Mouse (Mus musculus): ENCODE data around the gene En1.

DNA sequence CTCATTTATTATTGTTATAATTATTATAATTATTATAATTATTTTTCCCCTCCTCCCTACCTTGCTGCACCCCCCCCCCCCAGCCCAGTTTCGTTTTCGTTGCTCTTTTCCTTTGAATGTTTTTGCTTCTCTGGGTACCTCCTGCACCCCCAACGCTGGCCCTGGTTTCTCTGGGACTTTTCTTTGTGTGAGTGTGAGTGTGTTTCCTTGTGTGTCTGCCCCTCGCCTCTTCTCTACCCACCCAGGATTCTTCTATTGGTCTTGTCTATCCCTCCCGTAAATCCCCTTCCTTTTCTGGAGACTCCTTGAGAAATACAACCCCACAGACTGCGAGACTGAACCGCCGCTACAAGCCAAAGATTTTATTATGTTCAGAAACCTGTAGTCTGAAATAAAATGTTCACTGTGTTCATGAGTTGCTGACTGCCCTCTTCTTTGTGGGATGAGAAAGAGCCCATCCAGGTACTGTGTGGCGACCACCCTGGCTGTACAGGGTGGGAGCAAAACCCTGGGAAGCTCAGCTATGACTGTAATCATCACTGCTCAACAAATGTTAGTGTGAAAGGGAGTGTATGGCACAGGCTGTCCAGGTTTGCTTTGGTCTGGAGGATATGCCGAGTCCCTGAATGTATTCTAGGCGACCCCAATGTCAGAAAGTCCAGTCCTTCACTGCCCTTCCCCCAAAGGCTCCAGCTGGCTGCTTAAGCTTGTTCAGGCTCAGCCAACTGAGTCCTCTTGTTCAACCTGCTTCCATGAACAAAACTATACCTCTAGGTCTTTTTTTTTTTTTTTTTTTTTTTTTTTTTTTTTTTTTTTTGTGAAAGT lies 5.6 kb downstream of the En1 start:
- TF ChIP-seq CTCF (IDR thresholded peaks at IDR 0.05) (no peak), EP300 (IDR thresholded peaks at IDR 0.05) (no peak)

Measured in lung, postnatal 0 days (tissue).